Mouse (Mus musculus): ENCODE measurements around the gene Ntn1.
A peak's percentile ranks its signal among the peaks of the same experiment; 100 is the strongest.

Gene Ntn1

DNA sequence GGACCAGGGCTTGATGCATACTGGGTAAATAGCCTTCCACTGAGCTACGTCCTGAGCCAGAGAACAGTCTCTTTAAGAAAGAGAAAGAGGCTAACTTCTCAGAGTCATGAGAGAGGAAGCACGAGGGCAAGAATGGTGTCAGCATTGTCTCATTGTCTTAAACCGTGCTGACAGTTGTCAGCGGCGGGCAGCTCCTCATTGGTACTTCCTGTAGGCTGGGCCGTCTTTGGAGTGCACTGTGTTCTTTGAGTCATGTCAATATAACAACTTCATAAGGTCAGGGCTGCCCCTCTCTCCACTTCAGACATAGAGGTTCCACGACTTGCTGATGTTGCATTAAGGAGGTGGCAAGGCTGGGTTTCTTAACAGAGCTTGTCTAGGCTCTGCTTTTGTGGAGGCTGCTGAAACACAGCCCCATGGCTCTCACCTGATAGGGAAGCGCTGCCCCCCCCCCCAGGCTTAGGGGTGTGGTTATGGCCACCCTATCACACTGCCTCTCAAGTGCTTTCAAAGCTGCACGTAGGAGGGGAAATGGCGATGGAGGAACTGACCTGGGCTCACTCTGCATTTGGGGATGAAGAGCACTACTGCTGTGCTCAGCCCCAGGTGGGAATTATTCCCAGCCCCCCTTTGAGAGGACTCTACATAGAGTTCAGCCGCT, 6.8 kb upstream of the Ntn1 start:
- DNase-seq (ENCODE audit: low spot score): no peak

DNA sequence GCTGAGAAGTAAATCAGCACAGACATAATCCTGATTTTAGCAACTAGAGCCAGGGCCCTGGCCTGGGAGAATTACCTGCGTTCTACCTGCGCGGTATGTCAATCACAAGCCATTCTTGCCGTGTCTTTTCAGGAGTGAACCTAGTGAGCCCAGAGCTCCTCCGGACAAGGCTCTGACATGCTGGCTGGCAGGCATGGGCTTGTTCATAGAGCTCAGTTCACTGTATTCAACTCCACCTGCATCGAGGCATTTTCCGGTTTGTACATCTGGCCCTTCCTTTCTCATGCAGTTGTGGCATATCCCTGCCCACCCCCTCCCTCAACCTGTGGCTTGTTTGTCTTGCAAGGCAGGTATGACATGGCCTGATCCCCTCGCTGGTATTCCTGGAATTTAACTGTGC, 5.0 kb upstream of the Ntn1 start:
- DNase-seq (ENCODE audit: low spot score): no peak

DNA sequence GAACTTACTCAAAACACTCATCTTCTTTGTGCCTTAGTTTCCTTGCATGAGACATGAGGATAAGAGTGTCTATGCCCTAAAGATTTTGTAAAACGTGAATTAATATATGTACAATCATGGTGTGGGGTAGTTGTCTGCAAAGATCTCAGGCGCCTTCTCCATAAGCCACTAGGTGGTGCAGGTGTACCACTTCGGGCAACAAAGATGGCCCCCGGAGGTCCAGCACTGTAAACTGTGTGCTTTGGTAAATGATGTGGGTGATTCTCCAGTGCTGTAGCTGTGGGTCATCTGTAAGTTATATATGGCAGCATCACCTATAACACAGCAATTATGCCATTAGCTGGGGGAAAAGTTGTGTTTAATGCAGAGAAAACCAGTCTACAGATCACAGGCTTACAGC, 3.6 kb upstream of the Ntn1 start:
- DNase-seq (ENCODE audit: low spot score): no peak

- no peak for DNase-seq (ENCODE audit: low spot score)
Measured at GRCm38 (mm10) chr11:68401428-68401827, 805 bp upstream of the Ntn1 start.

DNA sequence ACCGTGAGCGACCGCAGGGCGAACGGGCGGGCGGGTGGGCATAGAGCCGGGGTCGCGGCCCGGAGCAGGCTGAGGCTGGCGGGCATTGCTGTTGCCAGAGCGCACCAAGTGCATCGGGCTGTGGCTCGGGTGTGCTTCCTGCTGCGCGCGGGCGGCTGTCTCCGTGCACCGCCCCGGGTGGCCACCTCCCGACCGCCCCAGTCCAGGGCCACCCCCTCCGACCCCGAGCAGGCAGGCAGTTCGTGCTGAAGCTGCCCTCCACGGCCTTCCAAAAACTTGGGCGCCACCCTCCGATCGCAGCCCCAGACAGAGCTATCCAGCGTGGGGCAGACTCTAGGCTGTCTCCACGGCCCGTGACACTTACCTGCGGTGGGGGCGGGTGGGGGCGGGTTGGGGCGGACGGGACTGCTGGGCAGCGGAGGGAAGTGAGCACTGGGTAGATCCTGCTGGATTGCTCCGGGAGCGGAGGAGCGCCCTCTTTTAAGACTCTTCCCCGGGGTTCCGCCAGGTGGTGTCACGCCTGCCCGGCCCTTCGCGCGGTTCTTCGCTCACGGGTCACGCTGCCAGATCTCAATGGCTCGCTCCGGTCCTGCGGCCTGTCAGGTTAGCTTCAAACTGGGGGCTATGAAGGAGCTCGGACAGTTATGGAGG, 477 bp downstream of the Ntn1 start:
- DNase-seq (ENCODE audit: low spot score): no peak

- no peak for DNase-seq (ENCODE audit: low spot score)
Measured at GRCm38 (mm10) chr11:68399548-68400020, 1.0 kb downstream of the Ntn1 start.

DNA sequence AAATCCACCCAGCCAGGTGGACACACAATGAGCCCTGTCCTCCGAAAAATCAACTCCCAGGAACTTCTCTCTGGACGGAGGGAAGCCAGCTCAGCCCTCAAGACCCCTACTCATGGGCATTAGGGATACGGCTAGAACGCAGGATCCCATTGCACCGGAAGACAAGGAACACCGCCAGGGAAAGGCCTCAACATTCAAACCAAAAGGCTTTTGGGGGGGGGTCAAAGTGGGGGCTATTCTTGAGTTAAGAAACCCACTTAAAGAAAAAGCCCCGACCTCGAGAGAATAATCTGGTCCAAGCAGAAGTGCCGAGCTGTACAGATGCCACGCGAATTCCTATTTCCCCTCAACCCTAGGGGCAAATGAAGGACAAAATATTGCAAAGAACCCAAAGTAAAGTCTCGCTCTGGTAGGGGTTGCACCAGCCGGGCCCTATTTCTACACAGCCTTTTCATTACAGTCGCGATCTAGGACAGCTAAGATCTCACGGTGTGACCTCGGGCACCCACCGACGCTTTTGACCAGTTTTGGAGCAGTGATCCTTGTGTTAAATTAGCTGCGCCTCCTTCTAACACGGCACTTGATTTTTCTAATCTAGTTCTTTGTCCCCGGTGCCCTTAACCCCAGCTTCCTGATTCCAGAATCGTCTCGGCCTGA, 1.6 kb downstream of the Ntn1 start:
- DNase-seq (ENCODE audit: low spot score): no peak

GRCm38 (mm10) chr11:68395546-68395945, 5.1 kb downstream of the Ntn1 start:
- DNase-seq (ENCODE audit: low spot score): no peak

DNA sequence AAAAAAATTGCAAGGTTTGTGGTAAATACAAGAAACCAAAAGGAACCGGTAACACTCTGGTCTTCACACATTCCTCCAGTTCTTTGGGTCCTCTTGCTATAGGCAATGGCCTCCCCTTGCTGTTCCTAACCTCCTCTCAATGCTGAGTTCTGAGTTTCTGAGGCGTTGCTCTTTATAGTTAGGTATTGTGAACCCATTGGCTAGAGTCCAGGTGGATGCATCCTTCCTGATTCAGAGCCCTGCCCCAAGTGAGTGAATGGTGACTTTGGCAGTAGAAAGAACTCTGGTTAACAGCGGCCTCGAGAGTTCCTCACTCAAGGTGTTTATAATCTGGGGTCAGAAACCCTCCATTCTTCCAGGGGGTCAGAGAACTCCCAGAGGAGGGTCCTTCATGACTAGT, 5.9 kb downstream of the Ntn1 start:
- no peak for DNase-seq (ENCODE audit: low spot score)

GRCm38 (mm10) chr11:68393897-68394490, 6.6 kb downstream of the Ntn1 start:
- DNase-seq (ENCODE audit: low spot score): no peak

GRCm38 (mm10) chr11:68390381-68391287, 10.0 kb downstream of the Ntn1 start:
- no peak for DNase-seq (ENCODE audit: low spot score)

- DNase-seq (ENCODE audit: low spot score): no peak
Measured at GRCm38 (mm10) chr11:68389621-68390020, 11.0 kb downstream of the Ntn1 start.

DNA sequence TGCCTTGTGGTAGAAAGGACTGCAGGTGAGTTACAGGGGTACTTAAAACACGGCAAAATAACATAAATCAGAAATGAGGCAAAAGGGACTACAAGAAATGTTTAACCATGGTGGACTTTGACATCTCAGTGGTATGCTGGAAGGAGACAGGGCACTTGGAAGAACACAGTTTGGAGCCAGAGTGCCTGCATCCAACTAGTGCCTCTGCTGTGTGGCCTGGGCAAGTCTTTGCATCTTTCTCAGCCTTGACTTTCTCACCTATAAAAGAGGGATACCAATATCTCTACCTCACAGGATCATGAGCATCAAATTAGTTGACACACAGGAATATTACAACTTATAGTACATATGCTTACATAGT, 12.0 kb downstream of the Ntn1 start:
- DNase-seq (ENCODE audit: low spot score): no peak

GRCm38 (mm10) chr11:68387971-68388654, 12.5 kb downstream of the Ntn1 start:
- no peak for DNase-seq (ENCODE audit: low spot score)

GRCm38 (mm10) chr11:68387441-68387760, 13.2 kb downstream of the Ntn1 start:
- DNase-seq (ENCODE audit: low spot score): no peak

DNA sequence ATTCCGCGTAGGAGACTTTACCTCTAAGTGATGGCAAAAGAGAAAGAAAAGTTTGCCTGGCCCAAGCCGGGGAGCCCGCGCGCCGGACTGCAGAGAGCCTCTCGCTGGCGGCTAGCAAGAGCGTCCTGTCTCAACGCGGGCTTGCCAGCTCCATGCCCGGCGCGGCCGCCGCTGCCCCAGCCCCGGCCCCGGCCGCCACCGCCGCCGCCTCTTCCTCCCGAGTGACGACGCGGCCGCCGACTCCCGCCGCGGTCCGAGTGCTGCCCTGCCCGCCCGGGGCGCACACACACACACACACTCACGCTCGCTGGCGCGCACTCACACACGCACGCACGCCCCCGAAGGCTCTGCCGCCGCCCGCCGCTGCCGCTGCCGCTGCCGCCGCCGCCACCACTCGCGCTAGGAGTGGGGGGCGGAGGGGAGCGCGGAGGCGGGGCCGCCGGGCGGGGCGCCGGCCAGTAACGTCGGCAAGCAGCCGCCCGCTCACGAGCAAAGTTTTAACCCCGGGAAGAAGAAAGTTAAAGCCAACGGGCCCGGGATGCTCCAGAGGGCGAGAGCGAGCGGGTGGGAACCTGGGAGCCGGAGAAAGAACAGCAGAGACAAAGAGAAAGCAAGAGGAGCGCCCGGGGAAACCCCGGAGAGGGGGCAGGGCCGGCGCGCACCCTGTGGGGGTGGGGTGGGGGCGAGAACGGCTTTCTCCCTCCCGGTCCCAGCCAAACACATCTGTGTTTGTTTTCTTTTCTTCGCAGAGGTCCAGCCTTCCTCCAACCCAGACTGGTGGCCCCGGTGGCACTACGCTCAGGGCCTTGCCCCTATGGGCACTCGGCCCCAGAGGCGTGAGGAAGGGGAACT, 13.8 kb downstream of the Ntn1 start:
- peak; percentile 29 for DNase-seq (ENCODE audit: low spot score)

DNA sequence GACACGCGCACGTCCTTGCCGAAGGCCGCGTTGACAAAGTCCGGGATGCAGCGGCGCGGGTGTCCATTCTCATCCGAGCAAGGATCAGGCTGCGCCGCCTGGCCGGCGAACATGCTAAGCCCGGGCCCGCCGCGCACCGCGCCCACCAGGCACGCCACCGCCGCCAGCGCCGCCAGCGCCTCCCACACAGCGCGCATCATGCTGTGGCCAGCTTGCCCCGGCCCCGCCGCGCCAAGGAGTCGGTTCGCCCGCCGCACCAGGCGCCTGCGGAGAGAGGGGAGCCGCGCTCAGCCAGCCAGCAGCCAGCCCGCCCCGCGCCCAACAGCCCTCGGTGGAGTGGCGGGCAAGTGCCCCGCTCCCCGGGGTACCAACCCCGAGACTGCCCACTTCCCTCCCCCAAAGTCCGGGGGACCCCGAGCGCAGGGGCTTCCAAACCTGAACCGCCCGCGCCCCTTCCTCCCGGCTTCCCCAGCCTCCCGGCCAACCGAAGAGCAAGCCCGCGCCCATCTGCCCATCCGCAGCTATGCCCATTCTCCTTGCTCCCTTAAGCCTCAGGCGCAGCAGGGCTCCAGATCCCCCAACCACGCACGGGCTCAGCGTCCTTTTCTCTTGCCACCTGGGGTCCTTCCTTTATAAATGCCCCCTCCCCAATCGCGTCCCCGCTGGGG, 14.6 kb downstream of the Ntn1 start:
- DNase-seq (ENCODE audit: low spot score): no peak

DNA sequence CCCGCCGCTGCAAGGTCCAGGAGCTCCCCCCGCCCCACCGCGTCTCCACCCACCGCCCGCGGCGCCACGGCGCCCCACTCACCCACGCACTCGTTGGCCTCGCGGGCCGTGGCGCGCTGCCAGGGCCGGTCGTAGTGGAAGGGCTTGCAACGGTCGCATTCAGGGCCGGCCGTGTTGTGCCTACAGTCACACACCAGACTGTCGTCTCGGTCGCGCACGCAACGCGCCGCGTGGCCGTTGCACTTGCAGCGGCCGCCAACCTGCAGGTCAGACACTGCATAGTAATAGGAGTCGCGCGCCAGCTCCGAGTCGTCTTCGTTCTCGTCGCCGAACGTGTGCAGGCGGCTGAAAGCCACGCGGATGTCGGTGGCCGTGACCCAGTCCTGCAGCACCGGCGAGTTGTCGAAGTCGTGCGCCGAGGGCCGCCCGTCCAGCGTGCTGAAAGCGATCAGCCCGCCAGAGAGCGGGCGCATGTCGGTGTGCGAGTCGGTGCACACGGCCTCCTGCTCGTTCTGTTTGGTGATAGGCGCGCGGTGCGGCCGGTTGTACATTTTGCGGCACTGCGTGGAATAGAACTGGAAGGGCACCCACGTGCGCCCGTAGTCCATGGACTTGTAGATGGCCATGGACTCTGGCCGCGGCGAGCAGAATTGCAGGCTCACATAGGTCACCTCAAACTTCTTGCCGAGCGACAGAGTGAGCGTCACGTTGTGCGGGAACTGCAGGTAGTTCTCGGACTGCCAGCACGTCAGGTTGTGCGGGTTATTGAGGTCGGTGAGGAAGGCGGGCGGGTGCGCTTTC, 15.4 kb downstream of the Ntn1 start:
- no peak for DNase-seq (ENCODE audit: low spot score)

DNA sequence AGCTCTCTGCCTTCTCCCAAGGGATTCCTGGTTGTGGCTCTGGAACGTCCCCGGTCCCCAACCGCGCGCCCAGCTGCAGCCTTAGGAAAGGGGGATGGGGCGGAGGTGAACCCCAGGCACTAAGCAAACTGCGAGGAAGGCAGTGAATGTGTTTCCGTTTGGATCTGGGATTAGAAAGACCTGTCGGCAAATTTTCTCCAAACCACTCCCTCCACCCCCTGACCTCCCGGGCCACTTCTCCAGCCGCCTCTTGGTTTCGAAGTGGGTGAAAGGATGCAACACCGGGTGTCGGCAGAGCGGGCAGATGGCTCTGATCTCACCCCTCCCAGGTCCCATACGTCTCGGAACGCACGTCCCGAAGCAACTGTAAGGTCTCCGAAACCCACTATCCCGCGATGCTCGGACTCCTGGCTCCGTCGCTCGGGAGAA, 16.0 kb downstream of the Ntn1 start:
- no peak for DNase-seq (ENCODE audit: low spot score)

Measured in lung, postnatal 25 days (tissue).